Mouse (Mus musculus): ENCODE measurements around the gene Elf1. TPM values are rescaled to one million over a fixed set of nuclear protein-coding genes. Genes with fewer than 3 reads are reported as not detected.

The Elf1 gene
- total and polyA plus RNA-seq, 3 experiments: 21.5 to 43.1 (median 24.2) TPM

DNA sequence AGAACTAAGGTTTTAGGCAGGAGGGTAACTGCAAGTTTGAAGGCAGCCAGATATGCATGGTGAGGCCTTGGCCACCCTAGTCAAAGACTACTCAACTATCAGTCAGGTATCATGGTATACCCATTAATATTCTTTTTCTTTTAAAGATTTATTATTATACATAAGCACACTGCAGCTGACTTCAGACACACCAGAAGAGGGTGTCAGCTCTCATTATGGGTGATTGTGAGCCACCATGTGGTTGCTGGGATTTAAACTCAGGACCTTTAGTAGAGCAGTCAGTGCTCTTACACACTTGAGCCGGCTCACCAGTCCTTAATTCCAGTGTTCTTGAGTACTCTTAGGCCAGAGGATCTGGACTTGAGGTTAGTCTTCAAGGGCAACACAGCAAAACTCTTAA is 20.6 kb upstream of the Elf1 start (continued):
- no peak for TF ChIP-seq ZMIZ1 (IDR thresholded peaks at IDR 0.05; ENCODE audit: low read depth, low read length)
- no peak for TF ChIP-seq RAD21 (IDR thresholded peaks at IDR 0.05; ENCODE audit: low read depth, low read length)

DNA sequence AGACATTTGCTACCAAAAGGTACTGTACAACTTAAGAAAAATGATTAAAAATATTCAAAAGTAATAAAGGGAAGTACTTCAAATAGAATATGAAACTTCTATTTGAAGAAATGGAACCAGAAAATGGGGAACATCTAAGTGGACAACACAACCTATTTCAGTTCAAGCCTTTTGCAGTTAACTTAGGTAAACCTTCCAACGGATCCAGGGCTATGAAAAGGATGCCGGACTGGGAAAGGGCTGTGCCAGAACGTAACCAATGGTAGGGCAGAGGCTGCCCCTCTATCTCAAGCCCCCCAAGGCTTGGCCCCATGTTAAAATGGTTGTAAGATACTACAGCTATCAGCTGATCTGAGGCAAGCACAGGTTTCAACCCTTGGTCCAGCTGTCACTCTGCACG is 20.0 kb upstream of the Elf1 start:
- H3K27ac ChIP-seq (ENCODE audit: control insufficient read depth, low read depth, low read length): no peak overlapping the region
- DNase-seq (ENCODE audit: low read depth, low spot score): no peak
- TF ChIP-seq USF2 (IDR thresholded peaks at IDR 0.05; ENCODE audit: borderline replicate concordance in 1 of 2, insufficient read depth in 1 of 2, low read depth in 1 of 2, low read length in 2 of 2): no peak
- TF ChIP-seq MXI1 (IDR thresholded peaks at IDR 0.05; ENCODE audit: low read depth, low read length): no peak
- TF ChIP-seq MAX (IDR thresholded peaks at IDR 0.05; ENCODE audit: low read length): no peak
- H3K36me3 ChIP-seq (ENCODE audit: control insufficient read depth in 1 of 2, insufficient read depth in 2 of 2, low read length in 2 of 2): peaks cover 0 to 8% of the 10 kb centered on the region in 2 experiments; a peak in 2 of 4 replicates
- H3K4me1 ChIP-seq (ENCODE audit: control insufficient read depth in 1 of 2, insufficient read depth in 2 of 2, low read length in 2 of 2): no peaks in the 10 kb centered on the region
- H3K4me3 ChIP-seq (ENCODE audit: control insufficient read depth in 1 of 2, insufficient read depth in 1 of 2, low read depth in 2 of 2, low read length in 2 of 2): no peak overlapping the region
- H3K79me2 ChIP-seq (ENCODE audit: control insufficient read depth, insufficient read depth, low read length, poor library complexity): no peaks in the 10 kb centered on the region
- no peaks in the 10 kb centered on the region for H3K27me3 ChIP-seq (ENCODE audit: control insufficient read depth in 1 of 2, insufficient read depth in 2 of 2, low read length in 2 of 2)
- H3K9me3 ChIP-seq (replicated peaks; ENCODE audit: insufficient read depth, low read length): no peaks in the 10 kb centered on the region
- no peak overlapping the region for H3K9ac ChIP-seq (ENCODE audit: control insufficient read depth, low read depth, low read length, poor library complexity, severe bottlenecking)

GRCm38 (mm10) chr14:79465623-79466022 is 15.4 kb upstream of the Elf1 start:
- Histone ChIP-seq H3K9ac (ENCODE audit: control insufficient read depth, low read depth, low read length, poor library complexity, severe bottlenecking) (no peak overlapping the region), H3K4me1 (ENCODE audit: control insufficient read depth in 1 of 2, insufficient read depth in 2 of 2, low read length in 2 of 2) (no peaks in the 10 kb centered on the region), H3K9me3 (replicated peaks; ENCODE audit: insufficient read depth, low read length) (no peaks in the 10 kb centered on the region), H3K27ac (ENCODE audit: control insufficient read depth, low read depth, low read length) (no peak overlapping the region), H3K4me3 (ENCODE audit: control insufficient read depth in 1 of 2, insufficient read depth in 1 of 2, low read depth in 2 of 2, low read length in 2 of 2) (no peak overlapping the region), H3K27me3 (ENCODE audit: control insufficient read depth in 1 of 2, insufficient read depth in 2 of 2, low read length in 2 of 2) (no peaks in the 10 kb centered on the region), H3K79me2 (ENCODE audit: control insufficient read depth, insufficient read depth, low read length, poor library complexity) (no peaks in the 10 kb centered on the region), H3K36me3 (ENCODE audit: control insufficient read depth in 1 of 2, insufficient read depth in 2 of 2, low read length in 2 of 2) (peaks cover 0 to 11% of the 10 kb centered on the region in 2 experiments; a peak in 3 of 4 replicates)
- TF ChIP-seq CTCF (IDR thresholded peaks at IDR 0.05 in 2 of 3, conservative IDR thresholded peaks at IDR 0.05 in 1 of 3; ENCODE audit: control insufficient read depth in 1 of 3, insufficient read depth in 1 of 3, low read depth in 2 of 3, low read length in 3 of 3, poor library complexity in 1 of 3, severe bottlenecking in 1 of 3) (peak in 1 of 3 experiments; percentile 42; a peak in 2 of 6 replicates), TCF12 (IDR thresholded peaks at IDR 0.05; ENCODE audit: low read depth, low read length) (no peak), HCFC1 (IDR thresholded peaks at IDR 0.05; ENCODE audit: low read depth, low read length) (no peak), SMC3 (IDR thresholded peaks at IDR 0.05; ENCODE audit: low read depth, low read length) (peak; percentile 47), MYC (IDR thresholded peaks at IDR 0.05; ENCODE audit: low read depth, low read length) (peak; percentile 53; the same call in 1 of the 2 replicates), RAD21 (IDR thresholded peaks at IDR 0.05; ENCODE audit: low read depth, low read length) (peak; percentile 45)
- DNase-seq (ENCODE audit: low read depth, low spot score): peak; percentile 35

DNA sequence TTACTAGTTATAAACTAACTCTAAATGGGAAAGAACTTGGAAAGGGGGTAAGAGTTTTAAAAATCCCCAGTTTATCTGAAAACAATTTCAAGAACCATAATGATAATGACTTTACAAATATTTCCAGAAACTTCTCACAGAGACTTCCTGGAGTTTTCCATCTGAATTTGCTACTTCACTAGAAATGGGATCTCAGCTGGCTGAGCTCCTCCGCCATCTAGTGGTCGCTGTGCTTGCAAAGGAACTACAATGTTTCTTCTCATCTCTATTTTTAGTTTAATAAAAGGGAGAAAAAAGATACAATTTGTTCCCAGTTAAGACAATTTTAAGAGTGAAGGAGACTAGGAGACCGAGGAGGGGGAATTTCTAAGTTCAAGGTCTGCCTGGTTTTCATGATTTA is 13.4 kb upstream of the Elf1 start:
- Histone ChIP-seq H3K4me3 (ENCODE audit: control insufficient read depth in 1 of 2, insufficient read depth in 1 of 2, low read depth in 2 of 2, low read length in 2 of 2) (no peak overlapping the region), H3K9me3 (replicated peaks; ENCODE audit: insufficient read depth, low read length) (no peaks in the 10 kb centered on the region), H3K27ac (ENCODE audit: control insufficient read depth, low read depth, low read length) (no peak overlapping the region), H3K36me3 (ENCODE audit: control insufficient read depth in 1 of 2, insufficient read depth in 2 of 2, low read length in 2 of 2) (peaks cover 2 to 11% of the 10 kb centered on the region in 2 experiments; a peak in 3 of 4 replicates), H3K9ac (ENCODE audit: control insufficient read depth, low read depth, low read length, poor library complexity, severe bottlenecking) (no peak overlapping the region), H3K4me1 (ENCODE audit: control insufficient read depth in 1 of 2, insufficient read depth in 2 of 2, low read length in 2 of 2) (peaks cover 0 to 2% of the 10 kb centered on the region in 2 experiments; a peak in 1 of 4 replicates), H3K27me3 (ENCODE audit: control insufficient read depth in 1 of 2, insufficient read depth in 2 of 2, low read length in 2 of 2) (no peaks in the 10 kb centered on the region), H3K79me2 (ENCODE audit: control insufficient read depth, insufficient read depth, low read length, poor library complexity) (no peaks in the 10 kb centered on the region)
- no peak for TF ChIP-seq NRF1 (IDR thresholded peaks at IDR 0.05; ENCODE audit: insufficient read depth, low read depth, low read length, poor library complexity, severe bottlenecking)
- peak; percentile 87 for TF ChIP-seq SMC3 (IDR thresholded peaks at IDR 0.05; ENCODE audit: low read depth, low read length)
- TF ChIP-seq ZC3H11A (IDR thresholded peaks at IDR 0.05; ENCODE audit: low read depth, low read length): peak; percentile 68
- TF ChIP-seq CTCF (IDR thresholded peaks at IDR 0.05 in 2 of 3, conservative IDR thresholded peaks at IDR 0.05 in 1 of 3; ENCODE audit: control insufficient read depth in 1 of 3, insufficient read depth in 1 of 3, low read depth in 2 of 3, low read length in 3 of 3, poor library complexity in 1 of 3, severe bottlenecking in 1 of 3): peak; percentile 64 to 86 (median 83)
- TF ChIP-seq MAFK (IDR thresholded peaks at IDR 0.05; ENCODE audit: borderline replicate concordance, low read depth, low read length): no peak
- no peak for TF ChIP-seq NELFE (IDR thresholded peaks at IDR 0.05; ENCODE audit: low read depth, low read length)
- no peak for TF ChIP-seq TCF12 (IDR thresholded peaks at IDR 0.05; ENCODE audit: low read depth, low read length)
- peak; percentile 78 for TF ChIP-seq RAD21 (IDR thresholded peaks at IDR 0.05; ENCODE audit: low read depth, low read length)
- TF ChIP-seq BHLHE40 (IDR thresholded peaks at IDR 0.05; ENCODE audit: borderline replicate concordance, low read depth, low read length): no peak
- DNase-seq (ENCODE audit: low read depth, low spot score): peak; percentile 62

Data from MEL (cell line).